Mouse (Mus musculus): Measurements from ENCODE around the gene Lrrc20.
A peak's percentile ranks its signal among the peaks of the same experiment; 100 is the strongest.
"Not testable (repeated sequence)": the region's sequence is repeated elsewhere in the genome, so short reads cannot be mapped to it uniquely, and the experiment has no call there.

Gene Lrrc20

DNA sequence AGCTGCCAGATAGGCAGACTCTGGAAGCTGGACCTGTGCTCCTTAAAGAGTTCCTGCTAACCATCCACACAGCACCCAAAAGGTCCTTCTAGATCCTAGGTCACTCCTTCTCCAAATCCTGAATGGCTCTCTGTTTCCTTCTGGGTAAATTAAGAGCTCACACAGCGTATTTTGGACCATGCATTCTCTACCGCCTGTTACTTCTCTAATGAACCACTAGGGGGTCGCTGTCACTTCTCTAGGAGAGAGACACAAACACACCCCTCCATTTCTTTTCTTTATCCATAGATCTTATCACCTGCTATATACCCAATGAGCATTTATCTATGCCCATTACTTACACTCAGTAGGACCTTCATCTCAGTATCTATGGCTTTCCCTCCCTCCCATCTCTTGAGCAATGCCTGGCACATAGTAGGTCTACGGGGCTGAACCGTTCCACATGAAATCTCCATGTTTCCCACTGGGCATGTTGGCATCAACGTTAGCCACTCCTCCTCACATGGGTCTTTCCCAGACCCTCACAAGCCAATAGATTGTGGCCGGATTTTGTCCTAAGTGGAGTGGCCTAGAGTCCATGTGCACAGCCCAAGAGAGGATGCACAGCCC is 111.7 kb downstream of the Lrrc20 start:
- DNase-seq (ENCODE audit: low spot score), result no peak

DNA sequence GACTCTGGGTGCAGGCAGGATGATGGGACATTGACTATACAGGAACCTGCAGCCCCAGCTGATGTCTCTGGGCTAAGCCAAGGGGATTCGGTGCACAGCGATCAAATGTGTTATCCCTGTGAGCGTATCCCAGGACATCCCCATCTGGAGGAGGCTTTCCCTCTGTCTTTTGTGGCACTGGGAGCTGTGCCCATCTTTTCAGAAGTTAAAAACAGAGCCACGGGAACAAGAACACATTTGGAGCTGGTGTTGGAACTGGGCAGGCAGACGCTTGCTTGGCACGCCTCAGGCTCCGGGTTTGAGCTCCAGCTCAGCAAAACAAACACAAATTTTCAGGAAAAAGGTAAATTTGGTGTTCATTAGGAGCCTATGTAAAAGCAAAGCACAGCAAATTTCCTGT is 122.4 kb downstream of the Lrrc20 start:
- DNase-seq (ENCODE audit: low spot score), result no peak

DNA sequence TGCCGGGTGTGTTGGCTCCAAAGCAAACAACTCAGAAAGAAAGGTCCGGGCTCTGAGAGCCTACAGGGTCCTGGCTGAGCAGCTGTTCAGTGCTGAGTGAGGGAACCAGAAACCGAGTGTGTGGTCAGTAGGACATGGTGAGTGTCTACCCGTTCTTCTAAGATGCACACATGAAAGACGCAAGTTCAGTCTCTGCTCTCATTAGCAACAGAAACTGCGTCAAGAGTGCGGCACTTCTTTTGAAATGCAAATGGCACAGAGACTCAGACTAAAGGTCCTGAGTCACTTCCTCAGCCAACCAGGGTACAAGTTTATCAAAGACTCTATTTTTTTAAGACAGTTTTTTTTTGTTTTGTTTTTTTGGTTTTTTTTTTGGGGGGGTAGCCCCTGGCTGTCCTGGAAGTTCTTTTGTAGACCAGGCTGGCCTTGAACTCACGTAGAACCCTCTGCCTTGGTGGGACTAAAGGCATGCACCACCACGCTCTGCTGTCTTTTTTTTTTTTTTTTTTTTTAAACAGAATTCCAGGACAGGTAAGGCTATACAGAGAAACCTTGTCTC is 124.0 kb downstream of the Lrrc20 start:
- DNase-seq (ENCODE audit: low spot score), result no peak

DNA sequence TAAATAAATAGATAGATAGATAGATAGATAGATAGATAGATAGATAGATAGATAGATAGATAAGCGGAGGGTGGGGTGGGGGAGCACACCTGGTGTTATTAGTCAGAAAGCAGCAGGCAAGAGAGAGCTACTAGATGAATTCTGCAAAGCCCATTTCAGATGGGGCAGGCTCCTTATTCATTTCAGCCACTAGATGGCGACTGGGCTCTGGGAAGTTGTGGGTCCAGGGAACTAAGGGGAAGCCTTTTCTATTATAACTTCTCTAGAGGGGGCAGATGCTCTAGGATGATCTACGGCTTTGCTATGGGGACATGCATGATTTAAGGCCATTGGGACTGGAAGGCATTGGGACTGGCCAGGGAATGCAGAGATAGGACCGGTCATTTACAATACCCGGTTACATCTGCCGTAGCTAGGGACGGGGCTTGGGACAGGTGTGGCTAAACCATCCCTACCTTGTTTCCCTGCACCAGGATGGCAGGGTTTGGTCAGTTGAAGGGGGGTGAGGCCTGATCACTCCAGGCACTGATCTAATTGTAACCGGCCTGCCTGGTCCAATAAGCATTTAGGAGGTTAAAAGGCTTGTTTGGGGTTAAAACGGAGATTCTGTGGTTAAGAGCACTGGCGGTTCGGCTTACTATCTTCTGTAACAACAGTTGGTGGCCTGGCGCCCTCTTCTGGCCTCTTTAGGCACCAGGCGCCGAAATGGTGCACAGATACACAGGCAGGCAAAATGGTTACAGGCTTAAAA is 126.9 kb downstream of the Lrrc20 start:
- DNase-seq (ENCODE audit: low spot score), result peak; percentile 72

DNA sequence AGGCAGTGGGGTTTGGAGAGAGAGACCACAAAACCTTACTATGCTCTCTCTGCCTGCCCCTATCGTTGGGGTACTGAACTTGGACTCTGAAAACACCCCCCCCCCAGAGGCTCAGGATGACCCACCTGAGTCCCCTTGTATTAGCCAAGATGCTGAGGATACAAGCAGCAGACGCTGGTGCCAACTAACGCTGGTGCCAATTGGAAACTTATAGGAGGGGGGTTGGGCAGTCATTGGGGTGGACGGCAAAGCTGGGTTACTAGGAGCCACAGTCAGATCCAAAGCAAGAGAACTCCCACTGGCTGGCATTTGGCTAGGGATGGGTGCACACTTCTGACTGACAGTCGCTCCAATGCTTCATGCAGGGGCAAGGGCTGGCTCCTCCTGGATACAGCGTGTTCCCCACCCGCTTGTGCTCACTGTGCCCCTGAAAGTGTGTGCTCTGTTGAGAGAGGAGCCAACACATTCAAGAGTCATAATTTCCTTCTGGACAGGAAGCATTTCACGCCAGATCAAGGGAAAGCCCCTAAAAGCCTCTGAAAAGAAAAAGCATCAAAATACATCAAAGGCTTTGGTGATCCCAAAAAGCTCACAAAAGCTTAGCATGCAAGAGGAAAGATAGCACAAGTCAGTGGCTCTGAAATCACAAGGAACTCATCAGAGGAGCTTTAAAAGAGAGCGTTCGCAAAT is 128.9 kb downstream of the Lrrc20 start:
- DNase-seq (ENCODE audit: low spot score), result no peak

DNA sequence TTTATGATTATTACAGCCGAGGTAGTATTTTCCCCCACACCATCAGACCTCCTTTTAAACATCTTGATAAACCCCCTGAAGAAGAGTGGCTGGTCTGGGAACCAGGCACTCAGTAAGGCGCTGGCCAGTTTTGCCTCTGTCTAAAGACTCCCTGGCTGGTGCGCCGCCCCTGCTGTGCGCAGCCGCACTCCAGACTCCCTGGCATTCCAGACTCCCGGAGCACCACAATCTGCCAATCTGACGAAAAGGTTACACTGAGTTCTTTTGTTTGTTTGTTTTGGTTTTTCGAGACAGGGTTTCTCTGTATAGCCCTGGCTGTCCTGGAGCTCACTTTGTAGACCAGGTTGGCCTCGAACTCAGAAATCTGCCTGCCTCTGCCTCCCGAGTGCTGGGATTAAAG is 129.8 kb downstream of the Lrrc20 start:
- DNase-seq (ENCODE audit: low spot score), result not testable (repeated sequence)

DNA sequence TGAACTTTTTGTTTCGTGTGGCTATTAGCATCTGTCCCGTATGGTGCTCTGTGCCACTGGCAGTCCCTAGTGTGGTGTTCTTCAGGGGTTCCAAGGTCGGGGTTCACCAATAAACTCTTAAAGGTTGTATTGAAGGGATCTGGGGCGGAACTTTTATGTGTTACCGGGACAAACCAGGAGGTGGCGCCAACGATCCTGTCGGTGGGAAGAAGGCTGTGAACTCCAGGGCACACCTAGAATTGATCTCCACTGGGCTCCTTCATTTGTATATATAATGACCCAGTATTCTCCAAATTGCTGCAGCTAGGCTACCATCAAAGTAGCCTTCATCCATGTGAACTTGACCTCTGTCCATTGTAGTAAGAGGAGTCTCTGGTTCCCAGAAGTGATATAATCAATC is 130.2 kb downstream of the Lrrc20 start:
- DNase-seq (ENCODE audit: low spot score), result peak; percentile 61

DNA sequence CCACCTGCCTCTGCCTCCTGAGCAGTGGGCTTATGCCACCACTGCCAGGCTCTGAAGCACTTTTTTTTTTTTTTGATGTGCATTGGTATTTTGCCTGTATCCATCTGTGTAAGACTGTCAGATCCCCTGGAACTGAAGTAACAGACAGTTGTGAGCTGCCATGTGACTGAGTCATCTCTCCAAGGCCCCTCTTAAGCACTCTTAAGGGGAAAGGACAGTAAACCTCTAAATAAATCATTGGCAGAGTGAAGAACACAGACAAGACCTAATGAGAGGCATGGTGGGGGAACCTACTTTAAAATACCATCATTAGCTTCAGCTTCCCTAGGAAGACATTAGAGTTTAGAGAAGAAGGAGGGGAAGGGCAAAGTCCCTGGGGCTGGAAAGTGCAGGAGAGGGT is 132.6 kb downstream of the Lrrc20 start:
- DNase-seq (ENCODE audit: low spot score), result no peak

DNA sequence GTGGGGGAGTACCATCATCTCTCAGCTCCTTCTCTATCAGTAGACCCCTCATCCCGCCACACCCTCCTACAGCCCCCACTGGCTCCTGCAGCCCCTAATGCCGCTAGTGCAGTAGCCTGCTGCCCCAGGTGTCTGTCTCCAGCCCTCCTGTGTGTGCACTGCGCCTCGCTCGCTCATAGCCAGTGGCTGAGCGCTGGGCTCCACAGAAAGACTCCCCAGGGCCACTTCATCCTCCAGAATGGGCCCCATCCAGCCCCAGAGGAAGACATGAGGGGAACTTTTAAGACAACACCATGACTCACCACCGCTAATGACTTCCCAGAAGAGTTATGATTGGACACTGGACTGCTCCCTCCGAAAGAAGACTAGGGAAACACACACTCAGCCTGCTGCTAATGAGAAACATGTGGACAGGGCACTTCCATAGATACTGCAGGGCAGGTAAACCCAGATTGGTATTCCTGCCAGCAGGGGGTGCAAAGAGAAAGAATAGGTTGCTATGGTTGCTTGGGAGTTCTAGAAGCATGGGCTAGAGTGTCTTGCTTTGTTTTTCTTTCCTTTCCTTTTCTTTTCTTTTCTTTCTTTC is 135.1 kb downstream of the Lrrc20 start:
- peak; percentile 68 for DNase-seq (ENCODE audit: low spot score)

DNA sequence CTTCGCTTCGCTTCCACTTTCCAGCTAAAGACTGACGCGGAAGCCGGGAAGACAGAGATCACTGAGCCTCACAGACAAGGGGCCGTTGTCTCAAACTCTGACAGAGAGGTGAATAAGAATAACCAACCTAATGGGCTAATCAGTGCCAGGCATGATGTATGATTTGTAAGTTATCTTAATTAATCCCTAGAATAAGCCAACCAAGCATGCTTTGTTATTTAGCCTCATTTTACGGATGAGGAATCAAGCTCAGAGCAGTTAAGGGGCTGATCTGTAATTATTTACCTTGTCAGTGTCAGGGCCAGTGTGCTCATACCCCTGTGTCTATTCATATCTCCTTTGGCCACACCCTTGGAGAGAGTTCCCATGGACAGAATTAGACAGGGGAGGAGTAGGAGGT is 138.7 kb downstream of the Lrrc20 start:
- no peak for DNase-seq (ENCODE audit: low spot score)

DNA sequence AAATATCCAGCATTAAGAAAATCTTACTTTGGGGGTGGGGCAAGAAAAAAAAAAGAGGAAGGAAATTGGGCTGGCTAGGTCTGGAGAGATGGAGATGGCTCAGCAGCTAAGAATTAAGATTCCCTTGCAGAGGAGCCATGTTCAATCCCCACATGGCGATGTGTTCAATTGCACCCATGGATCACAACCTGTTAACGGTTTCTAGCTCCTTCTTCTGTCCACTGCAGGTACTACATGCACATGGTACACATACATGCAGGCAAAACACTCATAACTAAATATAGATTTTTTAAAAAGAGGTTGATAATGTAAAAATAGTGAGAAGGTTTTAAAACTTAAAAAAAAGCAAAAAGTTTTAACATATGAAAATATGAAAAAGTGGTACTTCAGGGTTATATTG is 142.9 kb downstream of the Lrrc20 start:
- no peak for DNase-seq (ENCODE audit: low spot score)

DNA sequence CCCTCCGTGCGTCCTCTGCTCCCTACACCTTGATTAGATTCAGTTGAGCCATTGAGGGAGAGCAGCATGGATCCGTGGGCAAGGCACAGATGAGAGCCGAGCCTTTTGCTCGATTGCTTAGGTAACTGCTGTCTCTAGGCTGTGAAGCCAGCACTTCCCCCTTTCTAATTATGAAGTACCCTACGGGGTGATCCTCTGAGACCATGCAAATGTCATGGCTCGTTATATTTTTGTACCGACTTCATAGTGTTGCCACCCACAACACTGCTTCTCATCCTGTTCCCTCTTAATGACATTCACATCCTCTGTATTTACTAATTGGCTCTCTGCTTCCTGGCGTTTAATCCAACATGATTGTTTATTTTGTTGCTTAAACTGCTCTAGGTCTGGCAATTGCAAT is 146.1 kb downstream of the Lrrc20 start:
- no peak for DNase-seq (ENCODE audit: low spot score)

DNA sequence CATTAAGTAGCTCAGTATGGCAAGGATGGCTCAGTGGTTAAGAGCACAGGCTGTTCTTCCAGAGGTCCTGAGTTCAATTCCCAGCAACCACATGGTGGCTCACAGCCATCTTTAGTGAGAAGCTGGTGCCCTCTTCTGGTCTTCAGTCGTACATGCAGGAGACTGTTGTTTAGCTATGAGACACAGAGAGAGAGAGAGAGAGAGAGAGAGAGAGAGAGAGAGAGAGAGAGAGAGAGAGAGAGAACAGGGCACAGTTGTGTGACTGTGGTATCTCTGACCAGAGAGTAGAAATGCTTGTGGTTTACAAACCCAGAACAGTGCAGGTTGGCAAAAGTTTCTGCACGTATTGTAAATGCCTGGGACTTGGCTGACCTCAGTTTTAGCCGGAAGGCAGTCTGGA is 148.3 kb downstream of the Lrrc20 start:
- not testable (repeated sequence) for DNase-seq (ENCODE audit: low spot score)

DNA sequence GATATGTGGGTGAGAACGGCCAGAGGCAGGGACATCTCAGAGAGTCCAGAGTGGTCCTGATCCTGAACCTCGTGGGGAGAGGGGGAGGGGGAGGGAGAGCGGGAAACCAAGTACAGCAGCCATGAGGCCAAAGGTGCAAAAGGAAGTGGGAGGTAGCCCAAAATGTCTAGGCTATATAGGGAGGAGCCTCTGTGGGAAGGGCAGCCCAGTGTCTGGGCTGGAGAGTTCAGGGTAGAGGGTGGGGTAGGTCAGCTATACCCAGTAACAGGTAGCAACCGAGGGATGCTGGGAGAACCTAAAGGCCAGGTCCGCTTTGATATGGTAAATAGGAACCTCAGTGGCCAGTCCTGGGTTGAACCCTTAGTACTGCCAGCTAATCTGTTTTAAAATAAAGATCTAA is 149.2 kb downstream of the Lrrc20 start:
- no peak for DNase-seq (ENCODE audit: low spot score)

DNA sequence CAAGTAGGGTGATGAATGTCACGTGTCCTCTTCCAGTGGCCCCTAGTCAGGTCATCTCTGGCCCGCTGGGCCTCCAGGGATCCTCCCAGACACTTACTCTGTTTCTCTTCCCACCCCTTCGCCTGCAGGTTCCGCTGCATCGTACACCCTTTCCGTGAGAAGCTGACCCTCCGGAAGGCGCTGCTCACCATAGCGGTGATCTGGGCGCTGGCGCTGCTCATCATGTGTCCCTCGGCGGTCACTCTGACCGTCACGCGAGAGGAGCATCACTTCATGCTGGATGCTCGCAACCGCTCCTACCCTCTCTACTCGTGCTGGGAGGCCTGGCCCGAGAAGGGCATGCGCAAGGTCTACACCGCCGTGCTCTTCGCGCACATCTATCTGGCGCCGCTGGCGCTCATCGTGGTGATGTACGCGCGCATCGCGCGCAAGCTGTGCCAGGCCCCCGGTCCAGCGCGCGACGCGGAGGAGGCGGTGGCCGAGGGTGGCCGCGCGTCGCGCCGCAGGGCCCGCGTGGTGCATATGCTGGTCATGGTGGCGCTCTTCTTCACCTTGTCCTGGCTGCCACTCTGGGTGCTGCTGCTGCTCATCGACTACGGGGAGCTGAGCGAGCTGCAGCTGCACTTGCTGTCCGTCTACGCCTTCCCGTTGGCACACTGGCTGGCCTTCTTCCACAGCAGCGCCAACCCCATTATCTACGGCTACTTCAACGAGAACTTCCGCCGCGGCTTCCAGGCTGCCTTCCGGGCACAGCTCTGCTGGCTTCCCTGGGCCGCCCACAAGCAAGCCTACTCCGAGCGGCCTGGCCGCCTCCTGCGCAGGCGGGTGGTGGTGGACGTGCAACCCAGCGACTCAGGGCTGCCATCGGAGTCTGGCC is 150.0 kb downstream of the Lrrc20 start:
- no peak for DNase-seq (ENCODE audit: low spot score)

DNA sequence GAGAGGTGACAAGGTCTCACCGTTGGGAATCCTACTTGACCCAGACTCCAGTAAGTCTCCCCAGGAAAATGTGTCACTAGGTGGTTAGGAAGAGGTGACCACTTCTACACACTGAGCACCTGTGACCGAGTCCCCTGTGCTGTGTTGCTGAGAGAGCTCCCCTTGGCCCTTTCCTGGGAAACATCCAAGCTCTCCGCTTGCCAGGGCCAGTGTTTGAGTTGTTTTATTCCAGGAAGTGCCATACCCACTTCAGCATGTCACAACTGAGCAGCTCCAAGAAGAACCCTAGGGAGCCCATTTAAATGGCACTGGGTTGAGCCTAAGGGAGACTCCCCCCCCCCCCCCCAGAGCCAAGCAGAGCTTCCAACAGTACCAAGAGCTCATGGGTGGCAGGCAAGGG is 150.9 kb downstream of the Lrrc20 start:
- no peak for DNase-seq (ENCODE audit: low spot score)

DNA sequence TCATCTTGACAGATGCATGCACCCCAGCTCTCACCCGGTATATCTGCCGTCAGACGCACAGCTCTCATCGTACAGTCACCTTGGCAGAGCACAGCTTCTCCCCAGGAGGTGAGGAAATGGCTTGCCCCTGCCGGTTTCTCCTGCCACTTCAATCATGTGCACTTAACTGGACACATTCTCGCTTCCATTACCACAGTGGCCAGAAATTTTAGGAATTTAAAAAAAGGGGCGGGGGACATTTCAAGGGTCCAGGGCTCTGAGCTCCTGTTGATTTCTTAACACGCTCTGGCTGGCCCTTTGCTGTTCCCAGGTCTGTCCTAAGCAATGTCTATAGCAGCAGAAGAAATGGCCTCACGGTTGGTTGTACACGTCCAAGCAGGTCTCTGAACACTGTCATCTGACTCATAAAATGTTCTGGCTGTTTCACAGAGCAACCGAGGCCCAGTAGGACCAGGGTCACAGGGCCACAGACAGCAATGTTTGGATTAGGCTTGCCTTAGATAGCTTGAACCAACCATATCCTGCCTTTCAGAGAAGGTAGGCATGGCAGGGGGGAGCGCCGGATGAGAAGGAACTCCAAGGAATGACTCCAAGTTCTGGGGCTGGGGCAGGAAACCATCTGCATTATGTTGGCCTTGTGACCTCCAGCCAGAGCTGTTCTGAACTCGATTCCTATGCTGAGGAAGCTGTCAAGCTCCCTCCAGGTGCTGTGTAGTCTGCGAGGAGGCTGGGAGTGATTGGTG is 151.8 kb downstream of the Lrrc20 start:
- DNase-seq (ENCODE audit: low spot score), result no peak

DNA sequence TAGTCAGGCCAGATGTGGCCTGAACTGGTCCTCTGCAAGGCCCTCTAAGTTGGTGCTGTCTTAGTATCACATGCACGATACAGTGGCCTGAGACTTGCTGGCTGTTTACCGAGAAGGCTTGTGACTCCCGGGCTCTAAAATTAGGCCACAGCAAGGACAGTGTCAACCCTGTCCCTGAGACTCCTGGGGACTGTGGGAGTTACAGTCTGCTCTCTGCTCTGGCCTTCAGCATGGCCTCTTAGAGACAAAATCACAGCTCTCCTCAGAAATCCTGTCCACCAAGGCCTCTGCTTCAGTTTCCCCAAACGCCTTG is 152.3 kb downstream of the Lrrc20 start:
- no peak for DNase-seq (ENCODE audit: low spot score)
